Comparison of ENCODE assay signal across 12 mouse cellular contexts in the genomic region with DNA sequence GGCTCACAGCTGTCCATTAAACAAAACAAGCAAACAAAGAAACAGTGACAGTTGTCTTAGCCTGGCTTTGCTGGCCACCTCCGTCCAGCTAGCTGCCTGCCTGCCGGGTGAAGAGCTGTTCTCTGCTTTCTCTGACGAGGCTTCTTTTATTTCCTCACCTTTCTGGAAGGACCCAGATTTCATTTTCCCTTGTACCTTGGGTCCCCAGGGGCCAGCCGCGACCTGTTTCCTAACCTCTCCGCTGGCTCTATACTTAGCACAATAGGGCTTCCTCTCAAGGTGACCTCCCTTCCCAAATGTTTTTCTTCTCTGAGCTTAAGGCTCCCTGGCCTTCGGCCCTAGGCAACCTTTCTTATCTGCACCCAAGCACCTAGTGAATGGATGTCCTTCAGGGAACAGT. TPM values are rescaled to one million over a fixed set of nuclear protein-coding genes. Genes with fewer than 3 reads are reported as not detected.
DNase-seq lines count a peak whose midpoint lies in the region; ATAC-seq and TF ChIP-seq lines count a peak whose summit lies in the region.
"Had no signal": no experiment of that assay in that cellular context is flagged by ENCODE, and none has a peak within 500 bp of the region (broad histone marks: within the 10 kb centered on the region; RNA-seq: fewer than 3 reads in every experiment).

No protein-coding gene starts in this region.

- TF ChIP-seq EP300 in liver, postnatal 0 days (IDR thresholded peaks at IDR 0.05; ENCODE audit: low read depth), result no peak

- peaks cover 30% of the 10 kb centered on the region for H3K4me1 ChIP-seq in hindbrain, embryonic 13.5 days (replicated peaks)
- peaks cover 24% of the 10 kb centered on the region for H3K4me1 ChIP-seq in hindbrain, embryonic 12.5 days
- H3K4me1 ChIP-seq in embryonic facial prominence, embryonic 11.5 days (ENCODE audit: control insufficient read depth, insufficient read depth, low read length), result no peaks in the 10 kb centered on the region
- 0 out of 2 replicates have a peak, but pooled peaks cover 2% of the 10 kb centered on the region for H3K4me1 ChIP-seq in liver, postnatal 0 days (ENCODE audit: insufficient read depth)

- 0 out of 2 replicates have a peak overlapping the region, but pooled peaks have one; percentile 15 for H3K27ac ChIP-seq in hindbrain, embryonic 13.5 days
- no peak overlapping the region for H3K27ac ChIP-seq in hindbrain, embryonic 12.5 days
- no peak overlapping the region for H3K27ac ChIP-seq in embryonic facial prominence, embryonic 11.5 days (replicated peaks; ENCODE audit: low read depth, low read length)
- no peak overlapping the region for H3K27ac ChIP-seq in liver, postnatal 0 days (ENCODE audit: low read depth)
- H3K27ac ChIP-seq: kidney, postnatal 0 days; liver, embryonic 13.5 days; macrophage had no signal

- no peak for ATAC-seq in hindbrain, embryonic 13.5 days (ENCODE audit: low FRiP score)
- ATAC-seq in hindbrain, embryonic 12.5 days (ENCODE audit: low FRiP score), result no peak
- no peak for ATAC-seq in embryonic facial prominence, embryonic 11.5 days (replicated peaks; ENCODE audit: insufficient number of reproducible peaks, low FRiP score, low TSS enrichment, low read depth)
- no peak for ATAC-seq in liver, postnatal 0 days

- TF ChIP-seq CTCF in liver, postnatal 0 days (IDR thresholded peaks at IDR 0.05; ENCODE audit: low read depth), result no peak

- H3K27me3 ChIP-seq in hindbrain, embryonic 13.5 days, result no peaks in the 10 kb centered on the region
- no peaks in the 10 kb centered on the region for H3K27me3 ChIP-seq in hindbrain, embryonic 12.5 days
- no peaks in the 10 kb centered on the region for H3K27me3 ChIP-seq in embryonic facial prominence, embryonic 11.5 days (ENCODE audit: control insufficient read depth, insufficient read depth, low read length)
- no peaks in the 10 kb centered on the region for H3K27me3 ChIP-seq in liver, postnatal 0 days (ENCODE audit: insufficient read depth, low read length)
- H3K27me3 ChIP-seq: liver, embryonic 13.5 days had no signal

- H3K4me3 ChIP-seq in hindbrain, embryonic 13.5 days, result no peak overlapping the region
- no peak overlapping the region for H3K4me3 ChIP-seq in hindbrain, embryonic 12.5 days
- H3K4me3 ChIP-seq in embryonic facial prominence, embryonic 11.5 days (ENCODE audit: low read depth, low read length), result no peak overlapping the region
- no peak overlapping the region for H3K4me3 ChIP-seq in liver, postnatal 0 days (ENCODE audit: low read depth, low read length)
- H3K4me3 ChIP-seq: liver, embryonic 13.5 days had no signal

- H3K9me3 ChIP-seq in hindbrain, embryonic 13.5 days, result no peaks in the 10 kb centered on the region
- no peaks in the 10 kb centered on the region for H3K9me3 ChIP-seq in hindbrain, embryonic 12.5 days (replicated peaks)
- no peaks in the 10 kb centered on the region for H3K9me3 ChIP-seq in embryonic facial prominence, embryonic 11.5 days (replicated peaks; ENCODE audit: control insufficient read depth, low read length)
- H3K9me3 ChIP-seq in liver, postnatal 0 days (ENCODE audit: low read length), result no peaks in the 10 kb centered on the region
- H3K9me3 ChIP-seq: liver, embryonic 13.5 days had no signal

- no peak overlapping the region for H3K4me2 ChIP-seq in hindbrain, embryonic 13.5 days
- H3K4me2 ChIP-seq in hindbrain, embryonic 12.5 days (replicated peaks), result no peak overlapping the region
- H3K4me2 ChIP-seq in embryonic facial prominence, embryonic 11.5 days (ENCODE audit: low read depth, low read length), result no peak overlapping the region
- no peak overlapping the region for H3K4me2 ChIP-seq in liver, postnatal 0 days (ENCODE audit: low read depth, low read length)
- H3K4me2 ChIP-seq: liver, embryonic 13.5 days had no signal

- WGBS in hindbrain, embryonic 13.5 days, result 37% methylated on average over 7 of the region's 7 CpGs
- WGBS in hindbrain, embryonic 12.5 days, result 40% methylated on average over 7 of the region's 7 CpGs
- WGBS in embryonic facial prominence, embryonic 11.5 days, result 28% methylated on average over 7 of the region's 7 CpGs
- 49% methylated on average over 7 of the region's 7 CpGs for WGBS in liver, postnatal 0 days (ENCODE audit: insufficient replicate concordance)

- DNase-seq in R1 (ENCODE audit: low read depth, low spot score), result peak; percentile 41
- DNase-seq in embryonic facial prominence, embryonic 11.5 days (ENCODE audit: low spot score), result no peak
- peak; percentile 44 to 55 for DNase-seq in kidney, adult 8-10 months
- DNase-seq in liver, postnatal 0 days, result no peak
- DNase-seq in testis, postnatal 14 days (ENCODE audit: low spot score), result no peak
- DNase-seq: liver, embryonic 13.5 days; spleen, adult 18-20 months had no signal

- H3K36me3 ChIP-seq in hindbrain, embryonic 13.5 days, result no peaks in the 10 kb centered on the region
- H3K36me3 ChIP-seq in hindbrain, embryonic 12.5 days, result no peaks in the 10 kb centered on the region
- H3K36me3 ChIP-seq in embryonic facial prominence, embryonic 11.5 days (replicated peaks; ENCODE audit: control insufficient read depth, insufficient read depth, low read depth, low read length), result no peaks in the 10 kb centered on the region
- H3K36me3 ChIP-seq in liver, postnatal 0 days (replicated peaks; ENCODE audit: insufficient read depth, low read length), result no peaks in the 10 kb centered on the region
- H3K36me3 ChIP-seq: liver, embryonic 13.5 days had no signal

- H3K9ac ChIP-seq in hindbrain, embryonic 13.5 days, result no peak overlapping the region
- H3K9ac ChIP-seq in hindbrain, embryonic 12.5 days, result no peak overlapping the region
- H3K9ac ChIP-seq in embryonic facial prominence, embryonic 11.5 days (replicated peaks; ENCODE audit: low read length), result 0 out of 2 replicates have a peak overlapping the region, but pooled peaks have one; percentile 1
- no peak overlapping the region for H3K9ac ChIP-seq in liver, postnatal 0 days (replicated peaks)
- H3K9ac ChIP-seq: liver, embryonic 13.5 days had no signal

RNA-seq across cellular contexts. Expression of gene Rgcc, which starts 23.5 kb away (rescaled TPM):
- 29.4 and 38.8 TPM in 2 replicates for polyA plus RNA-seq in hindbrain, embryonic 13.5 days (2015; fragmentation: Nextera tagmentation; extraction: Ambion mirVana)
- 32.4 and 41.0 TPM in 2 replicates for polyA plus RNA-seq in hindbrain, embryonic 12.5 days (2016; fragmentation: Nextera tagmentation; extraction: Ambion mirVana)
- polyA plus RNA-seq in embryonic facial prominence, embryonic 11.5 days (2014; fragmentation: Nextera tagmentation; extraction: Ambion mirVana), result 52.8 TPM in 2 replicates
- 98.4 and 102 TPM in 2 replicates for polyA plus RNA-seq in liver, postnatal 0 days (2015; fragmentation: Nextera tagmentation; extraction: Ambion mirVana)

RNA-seq across cellular contexts. Expression of gene Zfp957, which starts 30.8 kb away (rescaled TPM):
- polyA plus RNA-seq in hindbrain, embryonic 13.5 days (2015; fragmentation: Nextera tagmentation; extraction: Ambion mirVana), result not detected in 2 replicates
- polyA plus RNA-seq in hindbrain, embryonic 12.5 days (2016; fragmentation: Nextera tagmentation; extraction: Ambion mirVana), result 0.19 TPM in 1 of 2 replicates, not detected in the other
- polyA plus RNA-seq in embryonic facial prominence, embryonic 11.5 days (2014; fragmentation: Nextera tagmentation; extraction: Ambion mirVana), result not detected in 2 replicates
- not detected in 2 replicates for polyA plus RNA-seq in liver, postnatal 0 days (2015; fragmentation: Nextera tagmentation; extraction: Ambion mirVana)
- polyA plus RNA-seq: forebrain, embryonic 11.5 days; kidney, postnatal 0 days; liver, embryonic 13.5 days; macrophage had no signal

Comparison
In these comparisons a context has a peak if more than half of its experiments do, and no peak if none do; other contexts are left out.
1. DNase-seq: peak in R1 (single experiment) and kidney, adult 8-10 months (2 of 2); none in embryonic facial prominence, embryonic 11.5 days (single experiment), liver, postnatal 0 days (single experiment) and testis, postnatal 14 days (single experiment).